Mouse (Mus musculus) megakaryocyte-erythroid progenitor cell, adult 5 weeks (primary cell): ENCODE data around the gene Sh3tc1. TPM values are rescaled to one million over a fixed set of nuclear protein-coding genes. Genes with fewer than 3 reads are reported as not detected.

Experiments used
- polyA plus RNA-seq: library from polyadenylated mRNA; stranded (reverse); fragments of >175 nt; gene quantifications from 2 replicates; pipeline ENCODE4 v1.2.3, GENCODE M21; 2012

Gene Sh3tc1
- polyA plus RNA-seq, result 11.0 and 11.7 TPM in 2 replicates

GRCm38 (mm10) chr5:35739536-35740278 is at the start of gene Sh3tc1:
Sh3tc1 (minus strand) TSS chr5:35739987.

GRCm38 (mm10) chr5:35757639-35758001 is 17.8 kb upstream of the Sh3tc1 start, which contains the start of gene Ablim2:
Ablim2 (plus strand) TSS chr5:35757880.

DNA sequence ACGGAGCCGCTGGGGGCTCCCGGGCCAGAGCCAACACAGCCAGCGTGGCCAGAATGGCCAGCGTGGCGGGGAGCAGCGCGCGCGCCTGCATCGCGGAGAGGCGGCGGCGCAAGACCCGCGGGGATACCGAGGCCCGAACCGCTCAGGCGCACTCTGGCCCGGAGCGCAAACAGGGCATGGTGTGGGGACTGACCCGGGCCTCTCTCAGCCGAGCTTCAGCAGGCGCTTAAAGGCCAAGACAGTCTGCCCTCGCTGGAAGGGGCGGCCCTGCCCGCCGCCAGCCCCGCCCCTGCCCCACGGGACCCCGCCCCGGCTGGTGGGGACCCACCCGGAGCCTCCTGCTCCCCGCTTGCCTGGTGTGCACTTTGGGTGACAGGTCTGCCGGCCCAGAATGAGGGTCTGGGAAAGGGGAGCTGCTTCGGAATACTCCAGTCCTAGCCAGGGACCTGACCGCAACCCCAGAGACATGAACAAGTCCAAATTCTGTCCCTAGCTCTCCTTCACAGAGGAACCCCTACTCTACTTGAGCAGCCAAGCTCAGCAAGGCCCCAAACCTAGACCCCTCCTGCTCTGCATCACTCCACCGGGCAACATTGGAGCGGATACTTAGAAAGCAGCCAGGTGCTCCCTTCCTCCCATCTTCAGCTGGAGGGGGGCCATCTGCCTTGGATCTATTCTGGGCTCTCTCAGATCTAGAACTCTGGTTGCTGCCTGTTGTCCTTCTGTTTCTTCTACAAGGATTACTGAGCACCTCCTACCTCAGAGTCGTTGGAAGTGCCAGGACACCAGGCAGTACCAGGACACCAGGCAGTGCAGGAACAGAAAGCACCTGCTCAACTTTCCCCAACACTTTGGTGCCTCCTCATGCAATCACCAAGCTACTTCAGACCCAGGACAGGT is 60.3 kb downstream of the Sh3tc1 start, which contains the start of gene Htra3:
Gene Htra3 (minus strand): TSS at position 527 of the 900 bp plus-strand sequence.

Other genes starting within 250 kb of the Sh3tc1 start
- not detected in 2 replicates for gene Cpz, start 214.3 kb downstream of the Sh3tc1 start, polyA plus RNA-seq
- gene Trmt44, start 164.9 kb downstream of the Sh3tc1 start, polyA plus RNA-seq, result 3.1 and 3.3 TPM in 2 replicates
- gene Acox3, start 156.9 kb downstream of the Sh3tc1 start, polyA plus RNA-seq, result 12.9 and 14.7 TPM in 2 replicates
- gene Htra3, start 60.2 kb downstream of the Sh3tc1 start, polyA plus RNA-seq, result 0.31 and 1.0 TPM in 2 replicates
- gene Ablim2, start 17.9 kb upstream of the Sh3tc1 start, polyA plus RNA-seq, result 0.17 and 0.84 TPM in 2 replicates
- 4.0 and 4.5 TPM in 2 replicates for gene Afap1, start 153.3 kb upstream of the Sh3tc1 start, polyA plus RNA-seq